Comparison of ENCODE assay signal across 8 mouse cellular contexts in genomic region chrX:160995131-160995667, GRCm38 (mm10). TPM values are rescaled to one million over a fixed set of nuclear protein-coding genes. Genes with fewer than 3 reads are reported as not detected.
DNase-seq lines count a peak whose midpoint lies in the region; ATAC-seq lines count a peak whose summit lies in the region.

No protein-coding gene starts in this region.

- H3K27me3 ChIP-seq in intestine, embryonic 16.5 days (replicated peaks; ENCODE audit: control insufficient read depth, insufficient read depth, low read length) = 0 out of 2 replicates have a peak, but pooled peaks cover 5% of the 10 kb centered on the region
- H3K27me3 ChIP-seq in liver, embryonic 13.5 days = no peaks in the 10 kb centered on the region; the same call in 1 of the 2 replicates
- peaks cover 5% of the 10 kb centered on the region; the same call in 1 of the 2 replicates for H3K27me3 ChIP-seq in neural tube, embryonic 12.5 days (replicated peaks)

- WGBS in intestine, embryonic 16.5 days = 15% methylated on average over 31 of the region's 31 CpGs
- WGBS in liver, embryonic 13.5 days (ENCODE audit: insufficient replicate concordance) = 14% methylated on average over 31 of the region's 31 CpGs
- 21% methylated on average over 31 of the region's 31 CpGs for WGBS in neural tube, embryonic 12.5 days

- H3K9ac ChIP-seq in intestine, embryonic 16.5 days (ENCODE audit: low read depth, low read length) = peak overlapping the region; percentile 57
- H3K9ac ChIP-seq in liver, embryonic 13.5 days = peak overlapping the region; percentile 58
- H3K9ac ChIP-seq in neural tube, embryonic 12.5 days = no peak overlapping the region

- peak; percentile 72 for ATAC-seq in intestine, embryonic 16.5 days
- ATAC-seq in liver, embryonic 13.5 days (ENCODE audit: low read depth) = peak; percentile 60
- peak; percentile 45 for ATAC-seq in neural tube, embryonic 12.5 days (ENCODE audit: low FRiP score, low read depth)

- peak overlapping the region; percentile 42 for H3K4me2 ChIP-seq in intestine, embryonic 16.5 days (ENCODE audit: low read depth, low read length)
- peak overlapping the region; percentile 79 for H3K4me2 ChIP-seq in liver, embryonic 13.5 days
- H3K4me2 ChIP-seq in neural tube, embryonic 12.5 days (replicated peaks) = peak overlapping the region; percentile 45

- H3K4me3 ChIP-seq in intestine, embryonic 16.5 days (ENCODE audit: low read length) = peak overlapping the region; percentile 61
- peak overlapping the region; percentile 67 for H3K4me3 ChIP-seq in liver, embryonic 13.5 days (replicated peaks)
- H3K4me3 ChIP-seq in neural tube, embryonic 12.5 days = peak overlapping the region; percentile 59

- no peaks in the 10 kb centered on the region for H3K36me3 ChIP-seq in intestine, embryonic 16.5 days (ENCODE audit: control insufficient read depth, insufficient read depth, low read length)
- no peaks in the 10 kb centered on the region for H3K36me3 ChIP-seq in liver, embryonic 13.5 days
- no peaks in the 10 kb centered on the region for H3K36me3 ChIP-seq in neural tube, embryonic 12.5 days

- H3K4me1 ChIP-seq in intestine, embryonic 16.5 days (ENCODE audit: control insufficient read depth, insufficient read depth, low read length) = no peaks in the 10 kb centered on the region
- no peaks in the 10 kb centered on the region for H3K4me1 ChIP-seq in liver, embryonic 13.5 days (replicated peaks)
- H3K4me1 ChIP-seq in neural tube, embryonic 12.5 days = no peaks in the 10 kb centered on the region

- H3K27ac ChIP-seq in intestine, embryonic 16.5 days (ENCODE audit: low read length) = peak overlapping the region; percentile 54
- no peak overlapping the region; the same call in 1 of the 2 replicates for H3K27ac ChIP-seq in liver, embryonic 13.5 days
- peak overlapping the region; percentile 26; the same call in 1 of the 2 replicates for H3K27ac ChIP-seq in neural tube, embryonic 12.5 days

- no peaks in the 10 kb centered on the region for H3K9me3 ChIP-seq in intestine, embryonic 16.5 days (ENCODE audit: control insufficient read depth, low read length)
- no peaks in the 10 kb centered on the region for H3K9me3 ChIP-seq in liver, embryonic 13.5 days (replicated peaks)
- no peaks in the 10 kb centered on the region for H3K9me3 ChIP-seq in neural tube, embryonic 12.5 days

- DNase-seq in ovary, postnatal 14 days (ENCODE audit: low spot score) = peak; percentile 5
- no peak for DNase-seq in ovary, postnatal 10 days (ENCODE audit: low spot score)
- peak; percentile 11 for DNase-seq in c-Kit-positive CD71-positive TER-119-negative erythroid progenitor cells, embryonic 14.5 days (ENCODE audit: low read depth)
- DNase-seq in gastrocnemius, postnatal 10 days = peak; percentile 17
- DNase-seq in liver, embryonic 13.5 days = peak; percentile 18
- DNase-seq in cerebellum, postnatal 25 days = no peak

RNA-seq across cellular contexts. Expression of gene Cdkl5, which starts 0.7 kb away (rescaled TPM):
- total RNA-seq in gastrocnemius, postnatal 10 days (2021) = 1 to 10 TPM; 1.3 to 1.9 TPM
- 1.4 and 1.5 TPM in 2 replicates for polyA plus RNA-seq in intestine, embryonic 16.5 days (2015; fragmentation: Nextera tagmentation; extraction: Ambion mirVana)
- 0.23 and 0.32 TPM in 2 replicates for polyA plus RNA-seq in liver, embryonic 13.5 days (2015; fragmentation: Nextera tagmentation; extraction: Ambion mirVana)
- polyA plus RNA-seq in neural tube, embryonic 12.5 days (2016; fragmentation: Nextera tagmentation; extraction: Ambion mirVana) = 2.7 and 3.2 TPM in 2 replicates

Comparison
In these comparisons a context has a peak if more than half of its experiments do, and no peak if none do; other contexts are left out.
1. DNase-seq: peak in ovary, postnatal 14 days (single experiment), c-Kit-positive CD71-positive TER-119-negative erythroid progenitor cells, embryonic 14.5 days (single experiment), gastrocnemius, postnatal 10 days (single experiment) and liver, embryonic 13.5 days (single experiment); none in ovary, postnatal 10 days (single experiment) and cerebellum, postnatal 25 days (0 of 2).
2. Peak in every context shown above with its lines, with median percentiles within 50 percentile points of each other: ATAC-seq, H3K4me2 ChIP-seq and H3K4me3 ChIP-seq.